In the genomic region with DNA sequence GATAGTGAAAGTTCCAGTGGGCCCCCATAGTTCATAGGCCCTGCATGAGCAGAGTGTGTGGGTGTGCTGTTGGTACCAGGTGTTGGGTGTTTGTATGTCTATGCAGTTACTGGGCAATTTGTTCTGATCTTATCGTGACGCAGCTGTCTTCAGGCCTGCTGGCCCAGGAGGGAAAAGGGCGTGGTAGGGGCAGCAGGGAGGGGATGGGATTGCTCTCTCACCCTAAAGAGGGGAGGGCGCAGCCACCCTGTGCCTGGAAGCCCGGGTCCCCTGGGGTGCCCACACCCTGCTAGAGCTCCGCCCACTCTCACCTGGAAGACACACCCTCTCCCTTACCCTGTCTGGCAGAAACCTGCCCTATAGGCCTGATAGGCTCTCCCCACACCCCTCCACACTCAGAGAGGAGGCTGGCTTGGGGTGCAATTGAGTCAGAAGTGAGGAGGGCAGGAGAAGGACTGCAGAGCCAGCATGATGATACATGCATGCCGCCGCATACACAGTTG, we compare ENCODE assay signal across 13 mouse cellular contexts. TPM values are rescaled to one million over a fixed set of nuclear protein-coding genes. Genes with fewer than 3 reads are reported as not detected.
DNase-seq lines count a peak whose midpoint lies in the region; ATAC-seq lines count a peak whose summit lies in the region.
"Had no signal": no experiment of that assay in that cellular context is flagged by ENCODE, and none has a peak within 500 bp of the region (broad histone marks: within the 10 kb centered on the region; RNA-seq: fewer than 3 reads in every experiment).

No protein-coding gene starts in this region.

- intact Hi-C loops in left cerebral cortex, postnatal 14 days (cut with DNase I) = no loop called here

- ATAC-seq in activated CD4-positive, CD25-positive, alpha-beta regulatory T cell, adult 4 months = peak; percentile 32
- ATAC-seq in liver, embryonic 15.5 days (ENCODE audit: insufficient read depth) = peak; percentile 25; the same call in 1 of the 2 replicates

- DNase-seq in urinary bladder, adult 18-20 months (ENCODE audit: low spot score in 2 of 2) = peak; percentile 50 to 52
- DNase-seq in urinary bladder, adult 2 months (ENCODE audit: low spot score) = no peak
- DNase-seq in thymus, postnatal 36 days = peak; percentile 45 to 72
- no peak for DNase-seq in midbrain, embryonic 10.5 days (ENCODE audit: low spot score)
- DNase-seq in heart, embryonic 10.5 days (ENCODE audit: low spot score) = no peak
- DNase-seq in left cerebral cortex, postnatal 14 days (ENCODE audit: low spot score in 2 of 2) = no peak
- DNase-seq: cerebellum, adult 9-10 months had no signal

- no peak overlapping the region for H3K4me3 ChIP-seq in liver, embryonic 15.5 days (replicated peaks)
- no peak overlapping the region for H3K4me3 ChIP-seq in midbrain, embryonic 10.5 days
- H3K4me3 ChIP-seq in heart, embryonic 10.5 days = no peak overlapping the region
- H3K4me3 ChIP-seq: forebrain, embryonic 12.5 days had no signal

- no peak overlapping the region for H3K27ac ChIP-seq in liver, embryonic 15.5 days (replicated peaks)
- H3K27ac ChIP-seq in midbrain, embryonic 10.5 days (replicated peaks) = no peak overlapping the region
- no peak overlapping the region for H3K27ac ChIP-seq in heart, embryonic 10.5 days
- H3K27ac ChIP-seq: forebrain, embryonic 12.5 days had no signal

- no peaks in the 10 kb centered on the region for H3K36me3 ChIP-seq in liver, embryonic 15.5 days (replicated peaks)
- H3K36me3 ChIP-seq in midbrain, embryonic 10.5 days = no peaks in the 10 kb centered on the region
- H3K36me3 ChIP-seq in heart, embryonic 10.5 days = no peaks in the 10 kb centered on the region
- H3K36me3 ChIP-seq: forebrain, embryonic 12.5 days had no signal

- H3K4me1 ChIP-seq in liver, embryonic 15.5 days (replicated peaks) = peaks cover 20% of the 10 kb centered on the region
- peaks cover 30% of the 10 kb centered on the region for H3K4me1 ChIP-seq in midbrain, embryonic 10.5 days
- H3K4me1 ChIP-seq in heart, embryonic 10.5 days = peaks cover 42% of the 10 kb centered on the region

- H3K27me3 ChIP-seq in liver, embryonic 15.5 days = peaks cover 34% of the 10 kb centered on the region
- H3K27me3 ChIP-seq in midbrain, embryonic 10.5 days (ENCODE audit: low read depth, poor library complexity, severe bottlenecking) = peaks cover 61% of the 10 kb centered on the region
- peaks cover 79% of the 10 kb centered on the region for H3K27me3 ChIP-seq in heart, embryonic 10.5 days (ENCODE audit: insufficient read depth, poor library complexity, severe bottlenecking)

- no peak overlapping the region for H3K4me2 ChIP-seq in liver, embryonic 15.5 days
- H3K4me2 ChIP-seq: forebrain, embryonic 12.5 days had no signal

- no peaks in the 10 kb centered on the region for H3K9me3 ChIP-seq in liver, embryonic 15.5 days (replicated peaks)
- no peaks in the 10 kb centered on the region for H3K9me3 ChIP-seq in midbrain, embryonic 10.5 days (replicated peaks)
- no peaks in the 10 kb centered on the region for H3K9me3 ChIP-seq in heart, embryonic 10.5 days
- H3K9me3 ChIP-seq: forebrain, embryonic 12.5 days had no signal

- H3K9ac ChIP-seq in liver, embryonic 15.5 days = no peak overlapping the region
- H3K9ac ChIP-seq: forebrain, embryonic 12.5 days had no signal

- WGBS in liver, embryonic 15.5 days (ENCODE audit: insufficient replicate concordance) = 43% methylated on average over 8 of the region's 8 CpGs
- WGBS in midbrain, embryonic 10.5 days = 65% methylated on average over 8 of the region's 8 CpGs
- WGBS in heart, embryonic 10.5 days = 44% methylated on average over 8 of the region's 8 CpGs

RNA-seq across cellular contexts. Expression of a gene that starts 1.4 kb away (rescaled TPM):
- polyA plus RNA-seq in urinary bladder, adult 2 months (2012; rRNA removed) = 11.8 and 17.7 TPM in 2 replicates
- 10 to 100 TPM; 15.7 to 20.2 TPM for polyA plus RNA-seq in activated CD4-positive, CD25-positive, alpha-beta regulatory T cell, adult 4 months (2017; shearing (Covaris generic))
- 0.59 TPM in 1 of 2 replicates, not detected in the other for polyA plus RNA-seq in liver, embryonic 15.5 days (2015; fragmentation: Nextera tagmentation; extraction: Ambion mirVana)
- polyA plus RNA-seq in midbrain, embryonic 10.5 days (2016; fragmentation: Nextera tagmentation; extraction: Ambion mirVana) = 2.0 TPM in 2 replicates
- 0.78 and 2.7 TPM in 2 replicates for polyA plus RNA-seq in heart, embryonic 10.5 days (2016; fragmentation: Nextera tagmentation; extraction: Ambion mirVana)
- 1 to 10 TPM; 1.3 to 1.4 TPM for total RNA-seq in left cerebral cortex, postnatal 14 days (2021)

RNA-seq across cellular contexts. Expression of a gene that starts 8.4 kb away (rescaled TPM):
- 0.37 and 0.44 TPM in 2 replicates for polyA plus RNA-seq in urinary bladder, adult 2 months (2012; rRNA removed)
- polyA plus RNA-seq in activated CD4-positive, CD25-positive, alpha-beta regulatory T cell, adult 4 months (2017; shearing (Covaris generic)) = under 1 TPM; 0.33 to 0.37 TPM
- polyA plus RNA-seq in liver, embryonic 15.5 days (2015; fragmentation: Nextera tagmentation; extraction: Ambion mirVana) = not detected in 2 replicates
- polyA plus RNA-seq in midbrain, embryonic 10.5 days (2016; fragmentation: Nextera tagmentation; extraction: Ambion mirVana) = not detected in 2 replicates
- not detected in 2 replicates for polyA plus RNA-seq in heart, embryonic 10.5 days (2016; fragmentation: Nextera tagmentation; extraction: Ambion mirVana)
- not detected for total RNA-seq in left cerebral cortex, postnatal 14 days (2021)
- total RNA-seq: heart, adult 8-10 months had no signal
- polyA plus RNA-seq: forebrain, embryonic 12.5 days; limb, embryonic 11.5 days had no signal

RNA-seq across cellular contexts. Expression of a gene that starts 32.9 kb away (rescaled TPM):
- polyA plus RNA-seq in urinary bladder, adult 2 months (2012; rRNA removed) = 31.3 and 32.6 TPM in 2 replicates
- polyA plus RNA-seq in activated CD4-positive, CD25-positive, alpha-beta regulatory T cell, adult 4 months (2017; shearing (Covaris generic)) = 1,000 to 10,000 TPM; 3,607 to 4,442 TPM
- polyA plus RNA-seq in liver, embryonic 15.5 days (2015; fragmentation: Nextera tagmentation; extraction: Ambion mirVana) = 47.4 and 51.5 TPM in 2 replicates
- polyA plus RNA-seq in midbrain, embryonic 10.5 days (2016; fragmentation: Nextera tagmentation; extraction: Ambion mirVana) = 5.1 TPM in 2 replicates
- polyA plus RNA-seq in heart, embryonic 10.5 days (2016; fragmentation: Nextera tagmentation; extraction: Ambion mirVana) = 1.7 and 4.2 TPM in 2 replicates
- 1 to 10 TPM in 1 of 2 experiments, under 1 TPM in 1; 0.99 to 2.4 TPM for total RNA-seq in left cerebral cortex, postnatal 14 days (2021)

RNA-seq across cellular contexts. Expression of a gene that starts 40.4 kb away (rescaled TPM):
- 4.1 and 4.2 TPM in 2 replicates for polyA plus RNA-seq in urinary bladder, adult 2 months (2012; rRNA removed)
- polyA plus RNA-seq in activated CD4-positive, CD25-positive, alpha-beta regulatory T cell, adult 4 months (2017; shearing (Covaris generic)) = 10 to 100 TPM; 33.7 to 34.2 TPM
- 1.8 and 2.1 TPM in 2 replicates for polyA plus RNA-seq in liver, embryonic 15.5 days (2015; fragmentation: Nextera tagmentation; extraction: Ambion mirVana)
- 4.8 and 6.5 TPM in 2 replicates for polyA plus RNA-seq in midbrain, embryonic 10.5 days (2016; fragmentation: Nextera tagmentation; extraction: Ambion mirVana)
- polyA plus RNA-seq in heart, embryonic 10.5 days (2016; fragmentation: Nextera tagmentation; extraction: Ambion mirVana) = 2.6 and 2.9 TPM in 2 replicates
- total RNA-seq in left cerebral cortex, postnatal 14 days (2021) = 10 to 100 TPM; 22.6 to 25.0 TPM

RNA-seq across cellular contexts. Expression of a gene that starts 43.4 kb away (rescaled TPM):
- polyA plus RNA-seq in urinary bladder, adult 2 months (2012; rRNA removed) = not detected in 2 replicates
- polyA plus RNA-seq in activated CD4-positive, CD25-positive, alpha-beta regulatory T cell, adult 4 months (2017; shearing (Covaris generic)) = not detected
- polyA plus RNA-seq in liver, embryonic 15.5 days (2015; fragmentation: Nextera tagmentation; extraction: Ambion mirVana) = 0.91 and 1.5 TPM in 2 replicates
- 16.9 and 29.2 TPM in 2 replicates for polyA plus RNA-seq in midbrain, embryonic 10.5 days (2016; fragmentation: Nextera tagmentation; extraction: Ambion mirVana)
- polyA plus RNA-seq in heart, embryonic 10.5 days (2016; fragmentation: Nextera tagmentation; extraction: Ambion mirVana) = 4.4 and 12.4 TPM in 2 replicates
- total RNA-seq in left cerebral cortex, postnatal 14 days (2021) = not detected
- total RNA-seq: heart, adult 8-10 months had no signal
- polyA plus RNA-seq: kidney, adult 2 months had no signal

Comparison
In these comparisons a context has a peak if more than half of its experiments do, and no peak if none do; other contexts are left out.
1. DNase-seq: peak in urinary bladder, adult 18-20 months (2 of 2) and thymus, postnatal 36 days (2 of 2); none in urinary bladder, adult 2 months (single experiment), midbrain, embryonic 10.5 days (single experiment), heart, embryonic 10.5 days (single experiment) and left cerebral cortex, postnatal 14 days (0 of 2).
2. RNA of a gene that starts 32.9 kb away (polyA plus RNA-seq): 3,607 to 4,442 TPM in activated CD4-positive, CD25-positive, alpha-beta regulatory T cell, adult 4 months; 47.4 to 51.5 TPM in liver, embryonic 15.5 days, 31.3 to 32.6 TPM in urinary bladder, adult 2 months, 5.1 TPM in midbrain, embryonic 10.5 days and 1.7 to 4.2 TPM in heart, embryonic 10.5 days; every median in the first group is over 10 times any median in the second.